Comparison of ENCODE assay signal across 9 mouse cellular contexts in genomic region chr3:9481358-9481757, GRCm38 (mm10).
DNase-seq lines count a peak whose midpoint lies in the region; TF ChIP-seq lines count a peak whose summit lies in the region.
"Had no signal": no experiment of that assay in that cellular context is flagged by ENCODE, and none has a peak within 500 bp of the region (broad histone marks: within the 10 kb centered on the region; RNA-seq: fewer than 3 reads in every experiment).

No protein-coding gene starts in this region.

- no peak overlapping the region for H3K4me3 ChIP-seq in gastrocnemius, adult 2 months
- H3K4me3 ChIP-seq: liver, embryonic 15.5 days had no signal

- TF ChIP-seq CTCF in gastrocnemius, adult 2 months (IDR thresholded peaks at IDR 0.05), result no peak

- H3K27ac ChIP-seq in gastrocnemius, adult 2 months, result no peak overlapping the region
- H3K27ac ChIP-seq: liver, embryonic 15.5 days had no signal

- peak; percentile 48 to 51 for DNase-seq in cerebellum, adult 18-20 months
- DNase-seq in cerebellum, adult 11 months, result no peak
- DNase-seq in left cerebral cortex, postnatal 4 days, result peak; percentile 53
- DNase-seq in left cerebral cortex, postnatal 14 days (ENCODE audit: low spot score in 2 of 2), result no peak
- DNase-seq in gastrocnemius, adult 2 months, result peak; percentile 67
- DNase-seq in heart, postnatal 36 days, result peak; percentile 50 to 51
- DNase-seq in embryo, embryonic 10.5 days (ENCODE audit: low spot score), result no peak
- no peak for DNase-seq in layer of hippocampus, adult 8-10 months (ENCODE audit: low spot score in 2 of 2)

- intact Hi-C loops in left cerebral cortex, postnatal 4 days (cut with DNase I), result no loop called here
- intact Hi-C loops in left cerebral cortex, postnatal 14 days (cut with DNase I), result no loop called here
- intact Hi-C loops in gastrocnemius, adult 2 months (cut with DNase I), result no loop called here
- intact Hi-C loops in heart, postnatal 36 days (cut with DNase I), result loop anchor here (5.0 kb wide), 1 partner anchor 101 kb away; no protein-coding TSS in a partner anchor

Comparison
In these comparisons a context has a peak if more than half of its experiments do, and no peak if none do; other contexts are left out.
1. DNase-seq: peak in cerebellum, adult 18-20 months (2 of 2), left cerebral cortex, postnatal 4 days (single experiment), gastrocnemius, adult 2 months (single experiment) and heart, postnatal 36 days (2 of 2); none in cerebellum, adult 11 months (single experiment), left cerebral cortex, postnatal 14 days (0 of 2), embryo, embryonic 10.5 days (single experiment) and layer of hippocampus, adult 8-10 months (0 of 2).